Comparison of ENCODE assay signal across 17 mouse cellular contexts in genomic region chr19:53404219-53404836, GRCm38 (mm10). TPM values are rescaled to one million over a fixed set of nuclear protein-coding genes. Genes with fewer than 3 reads are reported as not detected.
DNase-seq lines count a peak whose midpoint lies in the region; ATAC-seq lines count a peak whose summit lies in the region.
"Had no signal": no experiment of that assay in that cellular context is flagged by ENCODE, and none has a peak within 500 bp of the region (broad histone marks: within the 10 kb centered on the region; RNA-seq: fewer than 3 reads in every experiment).

No protein-coding gene starts in this region.

- no peak for DNase-seq in hindbrain, embryonic 10.5 days (ENCODE audit: low spot score)
- DNase-seq in A20 (ENCODE audit: low read depth, low spot score): peak; percentile 41
- DNase-seq in adrenal gland, adult (ENCODE audit: inconsistent age in 2 of 2, low spot score in 1 of 2): peak; percentile 90 to 95
- DNase-seq in cerebellum, adult 9-11 months: peak; percentile 79
- DNase-seq in thymus, postnatal 14 days: no peak
- DNase-seq: kidney, postnatal 25 days; lung, embryonic 14.5 days; right cerebral cortex, postnatal 14 days had no signal

- H3K4me3 ChIP-seq in hindbrain, embryonic 15.5 days: no peak overlapping the region
- no peak overlapping the region for H3K4me3 ChIP-seq in hindbrain, embryonic 10.5 days
- H3K4me3 ChIP-seq in intestine, embryonic 16.5 days (ENCODE audit: low read length): no peak overlapping the region
- H3K4me3 ChIP-seq: embryonic facial prominence, embryonic 15.5 days; hindbrain, embryonic 13.5 days; midbrain, embryonic 12.5 days; neural tube, embryonic 12.5 days had no signal

- ATAC-seq in hindbrain, embryonic 15.5 days (ENCODE audit: low FRiP score, low read depth): no peak
- ATAC-seq in erythroblast, adult 5-6 weeks (replicated peaks; ENCODE audit: low FRiP score, poor library complexity, severe bottlenecking): no peak
- ATAC-seq in intestine, embryonic 16.5 days: no peak

- 78% methylated on average over 10 of the region's 10 CpGs for WGBS in hindbrain, embryonic 15.5 days
- 87% methylated on average over 10 of the region's 10 CpGs for WGBS in hindbrain, embryonic 10.5 days
- 89% methylated on average over 10 of the region's 10 CpGs for WGBS in intestine, embryonic 16.5 days

- no peaks in the 10 kb centered on the region for H3K27me3 ChIP-seq in hindbrain, embryonic 15.5 days
- no peaks in the 10 kb centered on the region for H3K27me3 ChIP-seq in hindbrain, embryonic 10.5 days (ENCODE audit: insufficient read depth, poor library complexity, severe bottlenecking)
- H3K27me3 ChIP-seq in intestine, embryonic 16.5 days (replicated peaks; ENCODE audit: control insufficient read depth, insufficient read depth, low read length): no peaks in the 10 kb centered on the region
- H3K27me3 ChIP-seq: embryonic facial prominence, embryonic 15.5 days; hindbrain, embryonic 13.5 days; midbrain, embryonic 12.5 days; neural tube, embryonic 12.5 days had no signal

- peak overlapping the region; percentile 33; the same call in 1 of the 2 replicates for H3K27ac ChIP-seq in hindbrain, embryonic 15.5 days (replicated peaks)
- H3K27ac ChIP-seq in hindbrain, embryonic 10.5 days: no peak overlapping the region
- H3K27ac ChIP-seq in intestine, embryonic 16.5 days (ENCODE audit: low read length): no peak overlapping the region
- H3K27ac ChIP-seq: embryonic facial prominence, embryonic 15.5 days; hindbrain, embryonic 13.5 days; midbrain, embryonic 12.5 days; neural tube, embryonic 12.5 days had no signal

- no peaks in the 10 kb centered on the region for H3K9me3 ChIP-seq in hindbrain, embryonic 15.5 days
- no peaks in the 10 kb centered on the region for H3K9me3 ChIP-seq in hindbrain, embryonic 10.5 days
- no peaks in the 10 kb centered on the region for H3K9me3 ChIP-seq in intestine, embryonic 16.5 days (ENCODE audit: control insufficient read depth, low read length)
- H3K9me3 ChIP-seq: embryonic facial prominence, embryonic 15.5 days; midbrain, embryonic 12.5 days; neural tube, embryonic 12.5 days had no signal

- H3K4me2 ChIP-seq in hindbrain, embryonic 15.5 days: no peak overlapping the region
- H3K4me2 ChIP-seq in intestine, embryonic 16.5 days (ENCODE audit: low read depth, low read length): no peak overlapping the region
- H3K4me2 ChIP-seq: embryonic facial prominence, embryonic 15.5 days; heart, embryonic 11.5 days; hindbrain, embryonic 13.5 days; lung, embryonic 14.5 days; midbrain, embryonic 12.5 days; neural tube, embryonic 12.5 days had no signal

- no peak overlapping the region for H3K9ac ChIP-seq in hindbrain, embryonic 15.5 days
- H3K9ac ChIP-seq in intestine, embryonic 16.5 days (ENCODE audit: low read depth, low read length): no peak overlapping the region
- H3K9ac ChIP-seq: embryonic facial prominence, embryonic 15.5 days; hindbrain, embryonic 13.5 days; lung, embryonic 14.5 days; midbrain, embryonic 12.5 days; neural tube, embryonic 12.5 days had no signal

- no peaks in the 10 kb centered on the region for H3K36me3 ChIP-seq in hindbrain, embryonic 15.5 days
- H3K36me3 ChIP-seq in hindbrain, embryonic 10.5 days: no peaks in the 10 kb centered on the region
- H3K36me3 ChIP-seq in intestine, embryonic 16.5 days (ENCODE audit: control insufficient read depth, insufficient read depth, low read length): no peaks in the 10 kb centered on the region
- H3K36me3 ChIP-seq: embryonic facial prominence, embryonic 15.5 days; hindbrain, embryonic 13.5 days; midbrain, embryonic 12.5 days; neural tube, embryonic 12.5 days had no signal

- no peaks in the 10 kb centered on the region for H3K4me1 ChIP-seq in hindbrain, embryonic 15.5 days (replicated peaks)
- no peaks in the 10 kb centered on the region; the same call in 1 of the 2 replicates for H3K4me1 ChIP-seq in hindbrain, embryonic 10.5 days (replicated peaks)
- H3K4me1 ChIP-seq in intestine, embryonic 16.5 days (ENCODE audit: control insufficient read depth, insufficient read depth, low read length): no peaks in the 10 kb centered on the region
- H3K4me1 ChIP-seq: embryonic facial prominence, embryonic 15.5 days; midbrain, embryonic 12.5 days; neural tube, embryonic 12.5 days had no signal

RNA-seq across cellular contexts. Expression of gene Smndc1, which starts 13.9 kb away (rescaled TPM):
- polyA plus RNA-seq in hindbrain, embryonic 15.5 days (2015; fragmentation: Nextera tagmentation; extraction: Ambion mirVana): 28.3 and 31.6 TPM in 2 replicates
- polyA plus RNA-seq in hindbrain, embryonic 10.5 days (2016; fragmentation: Nextera tagmentation; extraction: Ambion mirVana): 36.4 and 43.6 TPM in 2 replicates
- 17.5 and 29.0 TPM in 2 replicates for total RNA-seq in erythroblast, adult 5-6 weeks (2015; ENCODE audit: low replicate concordance)
- total RNA-seq in erythroblast, adult 5-6 weeks (2017; ENCODE audit: low replicate concordance): 17.3 and 18.9 TPM in 2 replicates
- polyA plus RNA-seq in intestine, embryonic 16.5 days (2015; fragmentation: Nextera tagmentation; extraction: Ambion mirVana): 36.3 and 40.5 TPM in 2 replicates

RNA-seq across cellular contexts. Expression of gene Gm10197, which starts 32.8 kb away (rescaled TPM):
- not detected in 2 replicates for polyA plus RNA-seq in hindbrain, embryonic 15.5 days (2015; fragmentation: Nextera tagmentation; extraction: Ambion mirVana)
- polyA plus RNA-seq in hindbrain, embryonic 10.5 days (2016; fragmentation: Nextera tagmentation; extraction: Ambion mirVana): not detected in 2 replicates
- total RNA-seq in erythroblast, adult 5-6 weeks (2015; ENCODE audit: low replicate concordance): not detected in 2 replicates
- not detected in 2 replicates for total RNA-seq in erythroblast, adult 5-6 weeks (2017; ENCODE audit: low replicate concordance)
- polyA plus RNA-seq in intestine, embryonic 16.5 days (2015; fragmentation: Nextera tagmentation; extraction: Ambion mirVana): not detected in 2 replicates
- total RNA-seq: left cerebral cortex, postnatal 14 days had no signal
- polyA plus RNA-seq: embryonic facial prominence, embryonic 15.5 days; hindbrain, embryonic 13.5 days; midbrain, embryonic 12.5 days; neural tube, embryonic 12.5 days had no signal

Comparison
In these comparisons a context has a peak if more than half of its experiments do, and no peak if none do; other contexts are left out.
1. DNase-seq: peak in A20 (single experiment), adrenal gland, adult (2 of 2) and cerebellum, adult 9-11 months (single experiment); none in hindbrain, embryonic 10.5 days (single experiment) and thymus, postnatal 14 days (single experiment).